Mouse (Mus musculus) heart, adult 2 months (tissue): Measurements from ENCODE around the gene Angptl6.

Source experiments
- CTCF ChIP-seq: fragments of 200-600 bp; IDR thresholded peaks from 2 replicates; pipeline ENCODE4 v1.8.1; 2022; ENCODE audit warnings: antibody characterized with exemption, mild to moderate bottlenecking, moderate library complexity
- EP300 ChIP-seq: fragments of 200-500 bp; IDR thresholded peaks from 2 replicates; pipeline ENCODE4 v1.6.1; 2011; ENCODE audit warnings: low read depth, low read length, control low read depth; ENCODE audit not compliant: insufficient read depth

DNA sequence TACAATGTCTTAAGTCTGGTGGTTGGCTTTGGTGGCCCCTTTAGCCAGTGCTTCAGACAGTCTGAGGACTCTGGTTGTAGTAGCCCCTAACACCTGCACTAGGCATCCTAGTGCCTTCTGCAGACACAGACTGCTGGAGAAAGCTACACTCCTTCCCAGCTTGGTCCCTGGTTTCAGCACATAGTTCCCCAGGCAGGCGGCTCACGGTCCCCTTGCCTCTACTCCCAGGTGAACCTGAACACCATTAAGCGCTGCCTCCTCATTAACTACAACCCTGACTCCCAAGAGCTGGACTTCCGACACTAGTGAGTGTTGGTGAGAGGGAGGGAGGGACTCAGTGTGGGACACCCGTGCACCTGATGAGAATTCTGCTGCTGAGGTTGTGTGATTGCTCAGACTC, 10.9 kb upstream of the Angptl6 start:
- TF ChIP-seq CTCF (no peak), EP300 (no peak)
